Mouse (Mus musculus) embryo, embryonic 9.5 days (tissue): ENCODE data around the gene Sorbs1.

ENCODE experiments used
- DNase-seq: peaks from one replicate; pipeline ENCODE4 v3.0.0-alpha.2; 2017; ENCODE audit errors: extremely low spot score

Sorbs1 gene

DNA sequence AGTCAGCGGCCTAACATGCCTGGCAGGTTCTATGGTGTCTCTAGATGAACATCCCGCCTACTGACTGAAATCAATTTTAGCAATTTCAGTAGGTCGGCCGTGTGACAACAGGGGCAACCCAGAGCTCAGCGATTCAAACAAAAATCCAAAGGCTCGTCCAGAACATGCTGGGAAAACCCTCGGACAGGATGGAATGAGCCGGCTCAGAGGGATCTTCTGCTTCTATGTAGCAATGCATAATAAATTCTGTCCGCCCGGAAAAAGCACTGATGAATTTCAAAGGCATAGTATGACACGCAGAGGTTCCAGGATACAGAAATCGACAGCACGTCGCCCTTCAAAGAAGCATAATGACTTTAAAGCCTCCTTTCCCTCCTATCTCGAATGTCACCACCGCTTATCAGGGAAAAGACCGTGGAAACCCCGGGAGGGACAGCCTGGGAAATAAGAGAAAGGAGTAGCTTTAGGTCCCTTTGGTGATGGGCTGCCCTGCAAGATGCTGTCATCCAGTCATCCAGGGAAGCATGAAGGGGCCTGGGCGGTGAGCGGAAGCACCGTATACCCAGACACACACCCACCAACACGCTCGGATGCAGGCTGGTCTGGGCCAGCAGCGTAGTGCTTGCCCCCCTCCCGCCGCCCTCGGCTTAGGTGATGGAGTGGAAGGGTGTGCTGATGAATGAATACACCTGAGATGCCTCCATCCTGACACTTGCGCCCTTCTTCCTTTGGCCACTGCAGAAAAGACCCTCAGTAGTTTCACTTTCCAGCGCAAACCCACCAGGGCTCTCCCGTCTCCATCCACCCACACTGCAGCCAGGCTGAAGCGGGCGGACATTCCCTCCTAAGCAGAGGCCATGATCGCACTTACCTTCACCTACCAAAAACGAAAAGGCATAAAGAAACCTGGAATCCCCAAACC, 818 bp downstream of the Sorbs1 start:
- peak; percentile 32 for DNase-seq

DNA sequence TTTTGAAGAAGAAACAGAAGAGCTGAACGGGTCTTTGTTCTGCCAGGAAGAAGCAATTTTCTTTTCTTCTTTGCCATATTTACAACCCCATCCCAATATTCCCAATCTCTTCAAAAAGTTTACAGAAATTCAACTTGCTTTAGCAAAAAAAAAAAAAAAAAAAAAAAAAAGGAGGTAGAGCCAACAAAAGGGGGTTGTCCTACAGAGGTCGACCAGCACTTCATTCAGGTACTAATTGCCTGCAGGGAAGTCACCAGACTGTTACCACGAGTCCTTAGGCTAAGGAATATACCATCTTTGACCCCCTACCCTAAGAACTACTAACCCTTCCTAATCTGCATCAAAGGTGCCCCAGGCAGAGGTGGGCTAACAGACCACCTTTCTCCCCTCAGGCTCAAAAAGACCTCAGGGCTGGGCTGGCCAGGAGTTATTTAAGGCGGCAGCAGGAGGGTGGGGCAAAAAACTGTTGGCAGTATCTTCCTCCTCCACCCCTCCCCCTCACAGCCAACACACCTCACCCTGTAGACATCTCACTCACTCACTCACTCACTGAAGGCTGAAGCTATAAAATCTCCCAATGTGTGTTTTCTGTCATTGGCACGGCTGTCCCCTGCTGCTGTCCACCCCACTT, 1.8 kb downstream of the Sorbs1 start:
- no peak for DNase-seq

DNA sequence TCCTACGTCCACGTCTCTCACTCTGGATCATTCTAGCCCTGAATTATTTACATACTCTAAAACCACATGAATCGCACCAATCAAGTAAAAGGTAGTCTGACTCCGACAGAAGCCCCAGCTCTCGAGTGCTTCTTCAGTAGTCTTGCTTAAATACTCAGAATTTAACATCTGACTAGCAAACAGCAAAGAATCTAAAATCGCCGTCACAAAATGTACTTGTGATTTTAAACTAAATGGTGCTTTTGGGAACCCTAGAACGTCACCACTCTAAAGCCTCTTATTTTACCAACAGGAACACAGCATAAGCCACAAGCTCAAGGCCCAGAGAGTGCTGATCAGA, 2.5 kb downstream of the Sorbs1 start:
- no peak for DNase-seq

DNA sequence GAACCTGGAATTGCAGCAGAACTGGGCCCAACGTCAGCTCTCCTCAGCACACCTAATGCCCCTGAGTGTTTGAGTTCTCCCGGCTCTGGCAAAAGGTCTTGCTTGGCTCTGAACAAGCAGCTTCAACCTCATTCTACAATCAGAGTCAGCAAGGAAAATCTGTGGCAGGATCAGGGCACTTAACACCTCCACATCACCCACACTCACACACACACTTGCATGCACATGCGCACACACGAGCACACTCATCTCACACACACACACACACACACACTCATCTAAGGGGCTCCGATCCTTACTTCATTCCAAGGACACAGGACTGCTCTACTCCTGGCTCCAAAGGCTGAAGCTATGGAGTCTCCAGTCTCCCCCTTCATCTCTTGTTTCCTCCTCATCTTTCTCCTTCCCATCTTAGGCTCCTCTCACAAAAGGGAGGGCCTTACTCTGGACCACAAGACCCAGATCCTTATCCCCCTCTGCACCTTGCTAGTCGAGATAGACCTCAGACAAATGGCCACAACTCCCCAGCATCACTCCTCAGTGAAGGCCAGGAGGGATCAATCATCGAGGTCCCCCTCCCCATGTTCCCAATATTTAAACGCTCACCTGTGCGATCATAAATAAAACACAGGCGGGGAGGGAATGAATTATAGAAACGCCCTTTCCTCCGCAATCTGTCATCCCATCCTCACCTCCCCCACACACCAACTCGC, 3.0 kb downstream of the Sorbs1 start:
- no peak for DNase-seq

DNA sequence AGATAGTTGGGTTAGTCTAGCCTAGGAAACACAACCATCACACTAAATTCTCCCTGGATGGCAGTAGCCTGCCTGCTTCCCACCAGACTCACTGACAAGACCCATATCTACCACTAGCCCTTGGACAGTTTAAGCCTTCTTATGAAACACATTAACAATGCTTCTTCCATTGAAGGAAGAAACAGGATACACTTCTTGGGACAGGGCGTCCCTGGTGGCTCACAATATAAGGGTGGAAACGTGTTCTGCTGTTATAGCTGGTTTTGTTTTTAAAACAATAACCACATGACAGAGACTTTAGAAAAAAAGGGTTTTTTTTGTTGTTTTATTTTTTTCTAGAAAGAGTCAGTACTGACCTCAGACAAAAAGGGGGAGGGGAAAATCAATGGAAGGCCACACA, 4.3 kb downstream of the Sorbs1 start:
- DNase-seq = no peak

DNA sequence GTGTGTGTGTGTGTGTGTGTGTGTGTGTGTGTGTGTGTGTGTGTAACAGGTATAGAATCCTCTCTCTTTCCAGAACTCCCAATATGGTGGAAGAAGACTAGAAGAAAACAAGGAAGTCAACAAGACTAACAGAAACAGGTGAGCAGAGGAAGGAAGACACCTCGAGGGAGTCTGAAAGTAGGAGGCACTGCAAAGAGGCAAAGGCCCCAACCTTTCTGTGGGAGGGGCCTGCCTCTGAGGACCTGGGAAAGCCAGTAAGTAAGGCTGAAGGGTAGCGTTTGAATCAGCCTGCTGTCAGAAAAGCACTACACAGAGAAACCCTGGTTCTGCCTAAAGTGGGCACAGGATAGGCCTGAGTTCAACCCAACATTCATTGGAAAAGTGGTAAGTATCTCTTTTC, 4.7 kb downstream of the Sorbs1 start:
- DNase-seq = no peak

DNA sequence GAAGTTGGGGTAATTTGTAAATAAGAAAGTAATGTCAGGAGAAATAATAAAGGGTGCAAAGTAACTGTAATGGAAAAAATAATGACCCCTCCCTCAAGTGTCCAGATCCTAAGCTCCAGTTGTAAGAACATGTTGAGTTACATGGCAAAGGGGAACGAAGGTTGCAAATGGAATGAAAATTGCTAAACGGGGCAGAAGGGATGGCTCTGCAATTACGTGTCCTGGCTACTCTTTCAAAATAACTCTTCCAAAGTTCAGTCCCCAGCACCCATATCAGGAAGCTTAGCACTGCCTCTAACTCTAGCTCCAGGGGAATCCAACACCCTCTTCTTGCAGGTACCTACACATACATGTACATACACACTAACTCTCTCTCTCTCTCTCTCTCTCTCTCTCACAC, 6.6 kb downstream of the Sorbs1 start:
- DNase-seq = no peak

DNA sequence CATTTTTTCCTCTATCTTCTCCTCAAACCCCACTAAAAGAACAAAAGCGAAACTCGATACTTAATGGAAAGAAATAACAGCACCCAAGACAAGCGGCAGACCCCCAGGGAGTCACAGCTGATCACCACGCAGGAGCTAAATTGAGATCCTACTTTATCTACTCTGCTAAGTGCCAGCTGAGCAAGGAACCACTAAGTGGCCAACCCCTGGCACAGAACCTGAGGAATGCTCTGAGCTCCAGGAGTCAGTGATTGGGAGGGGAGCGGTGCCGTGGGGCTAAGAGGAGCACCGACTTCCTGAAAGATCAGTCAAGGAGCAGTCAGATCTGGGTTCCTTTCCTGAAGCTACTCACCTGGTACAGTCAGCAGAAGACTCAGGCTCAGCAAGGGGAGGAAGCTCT, 9.2 kb downstream of the Sorbs1 start:
- DNase-seq = no peak

DNA sequence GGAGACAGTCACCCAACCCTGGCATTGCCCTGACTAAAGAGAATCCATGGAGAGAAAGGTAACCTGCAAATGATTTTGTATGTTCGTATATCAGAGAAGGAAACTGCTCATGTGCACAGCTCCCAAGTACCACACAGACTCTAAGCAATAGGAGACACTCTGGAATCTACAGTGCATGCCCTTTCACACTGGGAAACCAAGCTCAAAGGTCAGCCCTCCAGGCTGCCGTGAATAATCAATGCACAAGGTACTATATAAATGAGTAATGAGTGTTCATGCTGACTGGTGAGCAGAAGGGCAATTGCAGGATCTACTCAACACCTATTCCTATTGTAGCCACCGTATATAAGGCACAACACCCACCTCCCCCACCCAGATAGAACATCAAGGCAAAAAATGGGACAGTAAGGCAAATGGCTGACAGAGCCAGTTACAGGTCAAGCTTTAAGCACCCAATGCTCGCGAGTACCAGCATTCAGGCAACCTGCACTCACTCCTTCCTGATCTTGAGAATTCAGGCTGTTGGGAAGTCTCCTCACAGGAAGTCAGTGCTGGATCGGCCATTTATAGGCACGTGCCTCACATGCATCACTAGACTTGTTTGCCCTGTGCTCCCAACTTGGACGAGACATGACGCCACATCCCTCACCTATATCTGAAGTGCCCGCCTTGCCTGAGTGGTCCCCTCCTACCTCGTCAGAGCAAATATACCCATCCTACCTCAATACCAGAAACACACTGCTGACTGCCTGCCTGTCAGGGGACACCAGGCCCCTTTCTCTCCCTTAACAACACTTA, 13.4 kb downstream of the Sorbs1 start:
- no peak for DNase-seq

DNA sequence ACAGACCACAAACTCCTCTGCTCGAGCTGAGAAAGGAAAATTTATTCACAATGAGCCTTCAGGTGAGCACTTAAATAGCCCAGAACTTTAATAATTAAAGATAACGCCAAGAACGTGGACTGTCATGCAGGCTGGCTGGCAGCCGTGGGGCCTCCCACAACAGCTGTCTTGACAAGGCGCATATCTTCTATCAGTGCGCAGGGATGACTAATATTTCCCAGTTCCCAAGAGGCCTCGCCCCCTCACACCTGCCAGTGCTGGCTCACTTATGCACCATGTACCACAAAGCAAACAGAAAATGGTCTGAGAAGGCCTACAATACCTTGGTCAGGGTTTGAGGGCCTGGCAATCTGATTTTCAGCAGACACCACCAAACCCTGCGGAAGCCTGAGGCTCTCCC, 14.4 kb downstream of the Sorbs1 start:
- no peak for DNase-seq

DNA sequence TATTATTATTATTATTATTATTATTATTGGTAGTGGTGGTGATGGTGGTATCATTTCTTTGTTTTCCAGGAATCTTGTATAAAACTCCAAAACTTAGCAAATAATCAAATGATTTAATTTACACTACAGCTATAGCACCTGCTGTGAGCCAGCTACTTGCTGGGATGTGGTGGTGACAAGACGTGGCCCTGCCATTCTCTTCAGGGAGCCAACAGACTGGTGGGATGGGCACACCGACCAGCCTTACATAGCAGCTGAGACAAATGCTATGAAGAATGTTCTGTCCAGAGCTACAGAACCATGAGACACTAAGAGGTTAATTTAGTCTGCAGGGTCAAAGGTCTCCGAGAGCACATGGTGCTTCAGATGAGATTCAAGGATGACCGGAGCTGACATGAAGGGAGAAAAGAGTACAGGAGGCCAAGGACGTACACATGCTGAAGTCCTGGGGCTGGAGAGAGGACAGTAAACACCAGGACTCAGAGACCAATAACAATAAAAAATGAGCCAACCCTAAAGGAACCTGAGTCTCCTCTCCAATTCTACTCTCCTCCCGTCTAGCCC, 15.3 kb downstream of the Sorbs1 start:
- no peak for DNase-seq

DNA sequence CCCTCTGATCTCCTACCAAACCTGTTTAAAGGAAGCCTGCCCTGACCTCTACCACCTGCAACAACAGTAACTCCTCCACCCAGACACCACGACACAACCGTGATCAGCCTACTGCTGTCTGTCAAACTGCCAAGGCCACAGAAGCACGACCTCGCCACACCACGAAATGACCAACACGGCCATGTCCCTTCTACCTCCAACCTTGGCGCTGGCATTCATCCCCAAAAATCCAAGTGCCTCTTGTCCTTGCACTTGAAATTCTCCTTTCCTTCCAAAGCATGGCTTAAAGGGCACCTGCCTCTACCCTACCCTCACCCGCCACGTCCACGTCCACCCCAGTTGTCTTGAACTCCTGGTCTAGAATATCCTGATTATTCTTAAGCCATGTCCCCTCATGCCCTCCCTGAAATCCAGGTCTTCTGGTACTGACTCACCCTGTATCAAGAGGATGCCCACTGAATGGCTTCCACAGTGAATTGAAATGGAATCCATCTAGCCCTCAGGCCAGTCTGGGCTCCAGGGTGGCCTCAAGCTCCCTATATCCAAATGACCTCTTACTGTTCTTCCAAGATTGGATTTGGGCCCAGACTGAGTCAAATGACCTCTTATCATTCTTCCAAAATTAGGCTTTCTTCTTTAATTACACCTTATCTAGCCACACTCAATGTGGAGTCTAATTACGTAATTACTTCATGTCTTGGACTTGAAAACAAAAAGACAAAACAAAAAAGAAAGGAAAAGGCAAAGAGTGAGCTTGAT, 16.9 kb downstream of the Sorbs1 start:
- no peak for DNase-seq

DNA sequence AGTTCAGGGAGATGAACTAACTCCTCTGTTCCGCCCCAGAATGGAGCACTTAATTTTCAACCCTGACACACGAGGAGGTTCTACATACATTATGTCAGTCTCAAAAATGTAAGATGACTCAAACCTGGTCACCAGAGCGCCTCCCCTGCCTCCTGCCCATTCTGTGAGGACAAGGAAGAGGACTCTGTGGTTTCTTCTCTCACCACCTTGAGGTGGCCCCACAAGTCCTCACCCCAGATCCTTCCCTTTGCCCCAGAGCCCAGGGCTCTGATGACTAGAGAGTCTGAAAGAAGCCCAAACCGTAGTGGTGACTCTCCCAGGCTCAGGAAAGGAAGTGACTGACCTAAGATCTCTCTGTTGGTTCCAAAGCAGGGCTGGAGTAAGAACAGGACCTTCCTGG, 17.5 kb downstream of the Sorbs1 start:
- DNase-seq = no peak

DNA sequence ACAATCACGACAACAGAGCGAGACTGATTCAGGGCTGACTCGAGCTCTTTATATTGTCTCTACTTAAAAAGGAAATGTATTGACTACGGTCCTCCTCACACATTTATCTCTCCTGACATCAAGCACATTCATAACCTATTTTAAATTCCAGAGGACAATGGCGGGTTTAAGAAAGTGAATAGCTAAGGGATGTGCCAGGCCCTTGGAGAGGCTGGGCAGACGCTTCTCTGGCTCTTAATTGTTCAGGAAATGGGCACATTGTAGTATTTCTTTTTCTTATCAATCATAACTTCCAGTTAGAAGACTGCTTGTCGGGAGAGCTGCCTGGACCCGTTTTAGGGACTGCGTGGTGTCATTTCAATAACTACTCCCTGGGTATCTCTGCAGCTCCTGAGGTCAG, 20.7 kb downstream of the Sorbs1 start:
- DNase-seq = no peak

DNA sequence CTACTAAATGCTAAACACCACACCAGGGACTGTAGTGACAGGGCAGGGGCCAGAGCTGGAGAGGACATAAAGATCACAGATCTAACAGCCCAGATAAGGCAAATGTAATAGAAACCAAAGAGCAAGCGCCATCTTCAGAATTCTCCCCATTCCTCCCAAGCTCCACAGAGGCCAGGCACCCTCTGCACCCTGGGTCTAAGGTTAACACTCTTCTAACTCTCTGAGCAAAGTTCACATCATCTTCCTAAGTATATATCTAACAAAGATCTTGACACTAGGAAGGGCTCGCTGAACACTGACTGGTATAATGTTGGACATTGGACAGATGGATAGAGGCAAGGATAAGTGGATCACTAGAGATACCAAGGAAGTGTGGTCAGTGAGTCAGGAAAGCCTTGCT, 22.1 kb downstream of the Sorbs1 start:
- DNase-seq = no peak

DNA sequence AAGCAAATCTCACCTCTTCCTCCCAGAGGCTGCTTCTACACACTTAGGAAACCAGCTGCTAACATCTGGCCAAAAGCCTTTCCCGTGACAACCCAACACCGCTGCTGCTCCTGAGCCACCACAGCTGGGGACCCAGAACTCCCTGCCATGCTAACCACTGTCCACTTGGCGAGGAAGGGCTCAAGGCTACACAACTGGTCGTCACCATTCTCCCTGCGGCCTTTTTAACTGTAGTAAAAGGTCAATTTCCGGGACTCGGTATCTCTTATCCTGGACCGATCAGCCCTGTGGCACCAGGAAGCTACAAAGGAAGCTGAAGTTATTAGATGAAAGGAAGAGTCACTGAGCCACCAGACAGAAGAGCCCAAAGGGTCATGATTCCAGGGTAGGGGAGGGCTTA, 22.8 kb downstream of the Sorbs1 start:
- DNase-seq = no peak

DNA sequence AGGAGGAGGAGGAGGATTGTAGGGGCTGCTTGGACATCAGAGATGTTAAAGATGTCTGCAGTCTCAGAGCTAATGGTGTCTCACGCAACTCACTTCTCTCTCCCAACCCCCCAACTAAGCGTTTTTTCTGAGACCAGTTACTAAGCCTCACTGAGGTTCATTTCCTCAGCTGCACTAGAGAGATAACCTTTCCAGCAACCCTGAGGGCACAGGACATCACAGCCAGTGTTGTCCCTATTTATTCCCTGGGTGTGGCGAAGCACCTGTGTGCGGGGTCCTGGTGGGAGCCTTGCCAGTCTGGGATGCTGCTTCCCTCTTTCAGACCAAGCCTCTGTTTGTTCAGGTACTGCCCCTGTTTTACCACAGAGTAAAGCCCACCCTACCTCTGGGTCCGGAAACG, 23.9 kb downstream of the Sorbs1 start:
- no peak for DNase-seq

DNA sequence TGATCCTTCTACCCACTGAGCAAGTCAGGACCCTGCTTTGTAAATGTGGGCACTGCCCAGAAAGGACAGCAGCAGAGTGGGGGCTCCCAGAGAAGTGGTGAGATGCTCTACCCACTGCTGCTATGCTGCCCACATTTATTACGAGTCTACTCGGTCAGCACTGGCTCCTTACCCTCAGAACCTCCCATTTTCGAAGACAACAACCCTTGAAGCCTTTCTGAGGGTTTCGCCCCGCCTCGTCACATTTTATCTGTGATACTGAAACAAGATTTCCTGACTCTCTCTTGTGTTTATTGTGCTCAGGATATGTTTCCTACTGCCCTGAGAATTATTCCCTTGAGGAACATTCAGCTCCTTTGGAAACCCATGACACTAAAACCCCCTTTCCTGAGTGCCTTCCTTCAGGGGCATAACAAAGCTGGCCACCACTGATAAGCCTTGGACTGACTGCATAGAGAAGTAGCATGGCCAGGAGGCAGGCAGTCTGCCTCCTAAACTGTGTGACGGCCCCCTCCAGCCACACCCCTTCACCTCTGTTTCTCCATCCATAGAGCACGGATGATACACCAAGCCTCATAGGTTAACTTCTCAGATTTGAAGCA, 24.6 kb downstream of the Sorbs1 start:
- DNase-seq = no peak

DNA sequence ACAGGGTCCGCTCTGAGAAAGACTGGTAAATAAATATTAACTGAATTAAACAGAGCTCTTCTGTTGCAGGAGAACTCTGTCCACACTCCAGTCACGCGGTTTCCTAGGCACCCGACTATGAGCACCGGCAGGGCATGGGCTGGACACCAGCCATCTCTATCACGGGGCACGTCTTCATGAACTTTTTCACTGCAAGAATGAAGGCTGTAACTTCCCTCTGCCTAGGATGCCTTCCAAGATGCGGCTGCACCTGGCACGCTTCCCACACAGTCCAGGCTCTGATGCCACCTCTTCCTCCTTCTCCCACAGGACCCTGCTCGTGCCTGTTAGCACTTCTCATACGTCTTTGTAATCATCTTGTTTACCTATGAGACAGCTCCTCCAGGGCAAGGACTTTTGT, 26.0 kb downstream of the Sorbs1 start:
- no peak for DNase-seq

DNA sequence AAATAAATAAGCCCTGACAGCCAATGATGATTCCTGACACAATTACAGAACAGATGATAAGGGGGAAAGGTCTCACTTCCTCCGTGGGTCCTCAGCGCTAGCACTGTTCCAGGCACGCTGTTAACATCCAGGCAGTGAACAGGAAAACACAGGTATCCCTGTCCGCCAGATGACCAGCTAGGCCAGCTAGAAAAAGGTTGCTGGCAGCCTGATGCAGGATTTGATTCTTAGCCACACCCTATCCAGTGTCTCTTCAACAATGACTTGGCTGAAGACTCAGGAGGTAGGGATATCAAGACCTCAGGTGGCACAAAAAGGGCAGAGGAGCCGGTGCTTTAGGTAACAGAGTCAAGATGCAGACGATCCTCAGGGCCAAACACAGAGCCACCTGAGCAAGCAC, 32.5 kb downstream of the Sorbs1 start:
- DNase-seq = no peak

DNA sequence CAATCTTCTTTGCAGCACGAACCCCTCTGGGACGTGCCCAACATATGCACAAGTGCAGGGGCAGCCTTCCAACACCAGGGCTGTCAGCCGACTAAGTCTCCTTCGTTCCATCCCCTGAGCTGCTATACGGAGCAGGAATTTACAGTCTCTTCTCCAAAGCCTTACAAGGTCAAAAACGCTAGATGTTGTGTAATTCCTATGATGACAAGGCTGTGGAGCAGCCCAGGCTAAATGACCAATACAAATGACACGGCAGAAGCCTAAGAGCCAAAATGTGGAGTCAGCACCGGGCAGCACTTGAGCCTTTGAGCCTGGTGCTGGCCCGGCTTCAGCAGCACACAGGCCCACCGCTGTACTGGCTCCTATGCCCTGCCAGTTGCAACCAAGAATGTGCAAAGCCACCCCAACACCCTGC, 35.4 kb downstream of the Sorbs1 start:
- no peak for DNase-seq
